Mouse (Mus musculus): ENCODE data around the gene Ldb2. TPM values are rescaled to one million over a fixed set of nuclear protein-coding genes. Genes with fewer than 3 reads are reported as not detected.

The Ldb2 gene
- total RNA-seq, 2 experiments from 2014 or later: not detected

DNA sequence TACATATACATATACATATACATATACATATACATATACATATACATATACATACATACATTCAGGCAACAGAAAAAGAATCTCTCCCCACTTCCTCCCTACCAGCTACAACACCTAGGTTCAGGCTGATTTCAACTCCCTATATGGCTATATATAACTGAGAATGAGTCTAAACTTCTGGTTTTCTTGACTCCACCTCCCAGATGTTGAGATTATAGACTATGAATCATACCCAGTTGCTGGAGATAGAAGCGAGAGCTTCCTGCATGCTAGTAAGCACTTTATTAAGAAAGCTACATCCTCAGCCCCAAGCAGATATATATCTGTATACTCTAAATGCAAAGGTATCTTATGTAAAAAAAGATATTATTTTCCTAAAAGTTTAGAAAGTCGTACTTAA, 74.0 kb downstream of the Ldb2 start:
- ATAC-seq (replicated peaks; ENCODE audit: poor library complexity): no peak; the same call in 1 of the 2 replicates

DNA sequence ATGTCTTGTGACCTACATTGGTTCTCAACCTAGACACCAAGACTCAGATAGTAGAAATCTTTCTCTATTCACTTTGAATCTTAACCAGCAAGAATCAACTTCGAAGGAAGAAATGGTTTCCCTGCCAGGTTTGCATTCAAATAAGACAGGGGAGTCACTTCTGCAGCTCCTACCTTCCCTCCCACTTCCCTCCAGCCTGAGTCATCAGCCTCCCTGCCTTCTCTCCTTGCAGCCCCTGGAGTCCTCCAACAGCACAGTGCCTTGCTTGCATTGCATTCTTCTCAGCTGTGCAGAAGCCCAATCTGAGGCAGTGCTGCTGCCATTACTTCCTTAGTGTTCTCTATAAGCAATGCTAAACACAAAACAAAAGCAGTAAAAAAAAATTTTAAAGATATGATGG, 79.6 kb downstream of the Ldb2 start:
- ATAC-seq (replicated peaks; ENCODE audit: poor library complexity): no peak

DNA sequence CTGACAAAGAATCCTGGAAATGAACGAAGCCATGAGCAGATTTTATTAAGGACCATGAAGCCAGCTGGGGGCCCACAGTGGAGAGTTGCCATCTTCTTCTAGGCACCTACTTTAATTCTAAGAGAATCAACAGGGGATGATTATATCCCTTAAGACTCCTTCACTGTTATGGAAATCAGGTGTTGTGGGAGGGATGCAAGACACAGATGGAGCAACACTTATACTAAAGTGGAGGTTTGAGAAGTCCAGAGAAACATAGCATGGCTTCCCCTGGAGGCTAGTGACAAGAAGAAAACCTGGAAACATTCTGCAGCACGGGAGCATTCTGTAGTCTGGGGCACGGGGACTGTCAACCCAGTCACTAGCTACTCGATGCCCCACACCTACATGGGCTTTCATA, 85.0 kb downstream of the Ldb2 start:
- no peak for ATAC-seq (replicated peaks; ENCODE audit: poor library complexity)

DNA sequence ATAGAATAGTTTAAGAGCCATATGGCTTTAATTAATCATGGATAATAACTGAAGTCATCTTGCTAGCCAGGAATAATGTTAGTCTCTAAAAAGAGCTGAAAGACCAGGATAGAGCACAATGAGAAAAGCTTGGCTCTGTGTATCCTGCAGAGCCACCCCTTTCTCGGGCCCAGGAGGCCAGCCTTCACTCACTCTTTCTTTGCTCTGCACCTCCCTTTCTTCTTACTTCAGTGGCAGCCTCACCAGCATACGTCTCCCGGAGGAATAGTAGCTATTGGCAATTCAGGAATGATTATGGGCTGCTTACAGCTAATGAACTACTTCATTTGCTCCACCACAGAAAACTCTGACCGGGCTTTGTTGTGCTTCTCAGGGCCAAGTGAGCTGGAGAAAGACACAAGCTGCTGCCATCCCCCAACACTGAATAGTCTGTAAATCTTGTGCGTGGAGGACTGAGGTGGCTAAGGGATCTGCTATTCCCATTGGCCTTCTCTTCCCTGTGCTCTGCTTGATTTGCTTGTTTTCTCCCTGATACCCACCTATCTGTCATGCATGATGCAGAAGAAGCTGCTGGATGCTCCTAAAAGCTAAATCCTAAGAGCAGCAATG, 86.2 kb downstream of the Ldb2 start:
- no peak for ATAC-seq (replicated peaks; ENCODE audit: poor library complexity)

DNA sequence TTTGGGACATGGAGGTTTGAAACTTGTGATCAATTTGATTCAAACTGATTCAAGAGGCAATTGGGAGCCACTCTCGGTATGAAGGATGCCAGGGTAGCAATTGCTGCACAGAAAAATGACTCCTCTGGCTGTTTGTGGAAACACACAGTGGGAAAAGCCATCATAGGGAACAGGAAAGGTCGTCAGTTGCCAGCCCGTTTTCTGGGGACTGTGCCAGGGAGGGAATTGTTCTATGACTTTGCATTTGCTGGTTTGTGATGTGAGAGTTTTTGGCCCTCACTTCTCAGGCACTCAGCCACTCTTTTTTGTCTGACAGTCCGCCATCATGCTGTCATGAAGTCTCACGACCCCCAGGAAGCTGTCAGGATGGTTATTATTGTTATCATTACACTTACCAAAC, 88.3 kb downstream of the Ldb2 start:
- no peak for ATAC-seq (replicated peaks; ENCODE audit: poor library complexity)

DNA sequence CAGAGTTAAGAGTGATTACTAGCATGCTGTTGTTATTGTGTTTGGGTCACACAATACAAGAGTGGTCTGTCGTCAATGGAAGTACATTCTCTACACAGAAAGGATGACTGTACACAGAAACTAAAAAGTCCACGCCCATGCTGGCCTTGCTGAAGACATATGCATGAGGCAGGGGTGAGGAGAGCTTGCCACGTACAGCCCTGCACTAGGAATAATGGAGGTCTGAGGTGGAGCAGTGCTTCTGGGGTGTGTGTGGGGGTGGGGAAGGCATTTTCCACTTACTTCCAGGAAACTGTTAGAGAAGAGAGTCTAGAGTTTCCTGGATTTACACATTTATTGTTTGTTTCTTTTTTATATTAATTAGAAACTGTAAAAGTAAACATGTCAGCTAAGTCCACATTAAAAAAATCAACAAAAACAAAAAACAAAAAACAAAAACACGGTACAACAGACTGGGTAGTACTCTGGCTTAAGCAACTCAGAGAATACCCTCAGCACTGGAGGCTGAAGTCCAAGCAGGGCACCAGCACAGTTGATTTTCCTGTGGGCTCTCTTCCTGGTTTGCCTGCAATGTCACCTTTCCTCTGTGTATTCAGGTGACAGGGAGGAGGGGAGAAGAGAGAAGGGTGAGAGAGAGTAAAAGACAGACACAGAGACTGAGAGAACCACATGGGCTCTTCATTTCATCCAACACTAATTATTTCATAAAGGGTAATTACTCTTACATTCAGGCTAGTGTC, 89.2 kb downstream of the Ldb2 start:
- no peak for ATAC-seq (replicated peaks; ENCODE audit: poor library complexity)

DNA sequence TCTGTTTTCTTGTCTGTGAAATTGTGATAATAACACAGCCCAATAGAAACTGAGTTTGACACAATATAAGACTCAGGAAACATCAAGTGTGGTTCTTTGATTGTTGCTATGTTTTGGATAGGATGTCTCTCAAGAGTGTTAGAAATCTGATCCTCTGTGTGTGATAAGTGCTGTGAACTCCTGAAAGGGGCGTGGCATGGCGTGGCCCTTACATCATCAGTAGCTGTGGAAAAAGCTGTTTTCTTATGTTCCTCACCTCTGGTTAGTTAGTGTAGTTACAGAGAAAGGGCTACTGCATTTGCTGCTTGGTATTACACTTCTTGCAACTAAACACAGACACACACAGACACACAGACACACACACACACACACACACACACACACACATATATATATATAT, 90.2 kb downstream of the Ldb2 start:
- ATAC-seq (replicated peaks; ENCODE audit: poor library complexity): no peak

DNA sequence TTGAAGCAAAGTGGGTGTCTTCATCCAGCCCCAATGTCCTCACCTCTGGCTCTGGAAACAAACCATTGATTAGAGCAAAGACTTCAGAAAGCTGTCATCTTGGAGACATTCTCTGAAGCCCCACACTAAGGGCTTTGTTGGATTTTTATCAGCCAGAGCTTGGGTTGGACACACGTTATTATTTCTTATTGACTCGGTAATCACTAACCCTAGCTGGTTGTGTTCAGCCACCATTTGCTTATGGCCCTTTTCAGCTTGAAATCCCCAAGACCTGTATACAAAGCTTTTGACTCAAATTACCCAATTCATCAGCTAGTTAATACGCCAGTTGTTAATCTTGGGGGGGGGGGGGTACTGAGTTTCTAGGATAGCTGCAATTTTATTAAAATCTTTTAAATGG, 91.5 kb downstream of the Ldb2 start:
- ATAC-seq (replicated peaks; ENCODE audit: poor library complexity): no peak

DNA sequence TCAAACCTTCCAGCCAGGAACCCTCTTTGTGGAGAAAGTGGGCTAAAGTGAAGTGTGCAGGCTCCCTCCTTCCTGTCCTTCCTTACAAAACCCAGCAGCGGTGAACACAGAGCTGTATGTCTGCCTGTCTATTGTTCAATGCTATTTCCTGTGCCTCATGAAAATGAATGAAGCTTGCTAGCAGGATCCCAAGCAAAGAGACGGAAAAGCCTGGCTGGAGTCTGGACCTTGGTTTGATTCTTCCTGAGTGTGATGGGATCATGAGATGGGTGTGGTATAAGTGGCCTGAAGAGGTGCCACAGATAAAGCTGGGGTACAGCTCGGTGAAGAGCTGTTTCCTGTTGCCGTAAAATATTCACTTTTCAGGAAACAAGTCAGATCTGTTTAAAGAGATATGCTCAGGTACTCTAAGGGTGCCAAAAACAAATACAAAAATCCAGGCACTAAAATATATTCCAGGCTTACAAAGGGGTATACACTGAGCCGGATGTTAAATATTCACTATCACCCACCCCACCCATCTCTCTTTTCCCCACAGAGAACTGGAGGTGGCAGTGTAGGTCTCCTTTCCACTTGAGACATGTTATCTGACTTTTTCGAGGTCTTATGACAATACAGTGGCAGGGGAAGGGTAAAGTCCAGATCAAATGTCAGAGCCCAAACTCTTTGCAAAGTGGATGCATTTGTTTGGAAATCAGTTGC, 92.3 kb downstream of the Ldb2 start:
- peak; percentile 52 for ATAC-seq (replicated peaks; ENCODE audit: poor library complexity)

DNA sequence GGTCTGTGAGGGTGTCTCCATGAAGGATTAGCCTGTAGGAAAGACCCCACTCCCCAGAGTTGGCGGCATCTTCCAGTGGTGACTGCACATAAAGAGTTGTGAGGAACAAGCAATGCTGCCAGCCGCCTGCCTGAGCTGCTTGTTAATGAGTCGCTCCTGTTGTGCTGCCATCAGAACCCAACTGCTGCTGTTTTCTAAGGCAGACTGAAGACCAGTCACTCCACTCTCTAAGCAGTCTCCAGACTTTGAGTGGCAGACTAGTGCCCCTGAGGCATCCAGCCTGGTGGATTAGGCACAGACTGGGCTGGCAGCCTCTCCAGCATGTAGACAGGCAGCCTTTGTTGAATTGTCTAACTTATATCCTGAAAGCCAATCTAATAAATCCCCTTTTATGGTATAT, 101.5 kb downstream of the Ldb2 start:
- ATAC-seq (replicated peaks; ENCODE audit: poor library complexity): no peak

DNA sequence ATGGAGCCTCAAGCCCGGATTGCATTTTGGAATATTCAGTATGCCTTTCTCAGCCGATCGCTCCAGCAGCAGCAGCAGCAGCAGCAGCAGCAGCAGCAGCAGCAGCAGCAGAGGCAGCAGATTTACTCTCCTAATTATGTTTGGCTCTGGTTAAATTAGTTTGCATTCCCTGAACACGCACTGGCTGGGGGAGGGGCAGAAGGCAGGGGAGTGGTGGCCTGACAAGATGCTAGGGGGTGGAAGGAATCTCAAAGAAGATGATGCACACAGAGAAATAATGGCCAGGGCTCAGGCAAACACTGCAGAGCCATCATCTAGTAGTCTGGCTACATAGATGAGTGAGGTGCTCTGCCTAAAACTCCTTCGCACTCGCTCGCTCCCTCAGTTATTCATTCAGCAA, 102.9 kb downstream of the Ldb2 start:
- ATAC-seq (replicated peaks; ENCODE audit: poor library complexity): no peak

DNA sequence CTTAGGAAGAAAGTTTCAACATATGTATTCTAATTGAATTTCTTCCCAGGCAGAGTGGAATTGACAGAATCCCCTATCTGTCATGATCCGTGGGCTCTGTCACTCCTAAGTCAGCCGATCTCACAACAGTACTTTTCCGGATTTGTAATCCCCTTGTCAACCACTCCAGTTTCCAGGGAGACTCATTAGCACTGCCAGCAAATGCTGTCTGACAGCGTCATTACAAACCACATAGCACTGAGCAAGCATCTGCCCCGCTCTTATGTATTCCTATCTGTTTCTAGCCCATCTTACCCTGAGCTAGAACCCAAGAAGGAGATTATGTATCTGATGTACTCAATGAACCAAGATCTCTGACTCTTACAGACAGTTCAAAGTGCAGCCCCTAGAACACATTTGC, 105.8 kb downstream of the Ldb2 start:
- no peak for ATAC-seq (replicated peaks; ENCODE audit: poor library complexity)

DNA sequence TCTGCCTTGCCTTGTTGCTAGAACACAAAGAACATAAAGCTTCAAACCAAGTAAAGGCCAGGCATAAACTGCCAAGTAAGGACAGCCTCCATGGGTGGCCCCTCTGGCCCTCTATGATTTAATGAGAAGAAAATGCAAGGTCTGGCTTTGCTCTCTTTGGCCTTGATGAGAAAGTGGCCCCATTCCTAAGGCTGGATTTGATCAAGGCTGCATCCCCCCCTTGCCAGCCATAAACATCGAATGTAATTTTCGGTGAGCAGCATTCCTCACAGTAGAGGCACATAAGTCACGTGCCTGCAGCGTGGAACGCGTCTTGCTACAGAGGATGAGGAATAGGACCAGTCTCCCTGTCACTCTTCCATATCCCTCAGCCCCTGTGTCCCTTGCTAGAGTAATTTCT, 113.1 kb downstream of the Ldb2 start:
- ATAC-seq (replicated peaks; ENCODE audit: poor library complexity): no peak

DNA sequence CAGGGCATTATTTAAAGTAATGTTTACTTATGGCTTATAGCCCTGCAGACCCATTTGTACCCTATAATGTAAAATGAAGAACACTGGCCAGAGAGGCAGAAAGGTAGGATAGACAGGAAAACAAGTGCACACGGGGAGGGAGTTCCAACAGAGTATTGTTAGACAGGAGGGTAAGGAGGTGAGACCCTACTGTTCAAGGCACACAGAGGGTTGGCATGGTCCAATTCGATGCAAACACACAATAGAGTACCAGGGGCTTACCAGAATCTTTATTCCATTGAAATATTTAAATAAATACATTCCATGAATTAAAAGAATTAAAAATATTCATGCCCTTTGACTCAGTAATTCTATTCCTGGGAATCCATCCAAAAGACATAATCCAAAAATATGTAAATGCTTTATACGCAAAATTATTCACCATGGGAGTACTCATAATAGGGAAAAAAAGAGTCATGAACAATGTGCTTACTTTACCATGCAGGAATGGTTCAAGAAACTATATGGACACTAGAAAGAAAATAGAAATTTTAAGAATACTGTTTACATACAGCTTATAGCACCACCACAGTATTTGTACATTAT, 118.3 kb downstream of the Ldb2 start:
- no peak for ATAC-seq (replicated peaks; ENCODE audit: poor library complexity)

DNA sequence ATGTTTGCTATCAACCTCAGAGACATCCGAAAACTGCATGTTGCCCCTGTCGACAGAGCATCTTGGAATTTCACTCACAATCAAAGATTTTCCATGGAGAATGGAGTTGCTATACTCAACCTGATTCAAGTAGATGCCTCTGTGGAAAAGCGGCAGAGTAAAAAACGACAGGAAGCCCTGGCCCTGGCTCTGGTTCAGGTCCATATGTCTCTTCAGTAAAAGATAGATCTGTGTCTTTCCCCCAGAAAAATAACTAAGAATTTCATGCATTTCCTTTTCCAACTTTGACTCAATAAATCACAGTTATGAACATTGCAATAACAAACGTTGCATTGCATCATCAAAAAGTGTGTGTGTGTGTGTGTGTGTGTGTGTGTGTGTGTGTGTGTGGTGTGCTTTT, 121.7 kb downstream of the Ldb2 start:
- no peak for ATAC-seq (replicated peaks; ENCODE audit: poor library complexity)

DNA sequence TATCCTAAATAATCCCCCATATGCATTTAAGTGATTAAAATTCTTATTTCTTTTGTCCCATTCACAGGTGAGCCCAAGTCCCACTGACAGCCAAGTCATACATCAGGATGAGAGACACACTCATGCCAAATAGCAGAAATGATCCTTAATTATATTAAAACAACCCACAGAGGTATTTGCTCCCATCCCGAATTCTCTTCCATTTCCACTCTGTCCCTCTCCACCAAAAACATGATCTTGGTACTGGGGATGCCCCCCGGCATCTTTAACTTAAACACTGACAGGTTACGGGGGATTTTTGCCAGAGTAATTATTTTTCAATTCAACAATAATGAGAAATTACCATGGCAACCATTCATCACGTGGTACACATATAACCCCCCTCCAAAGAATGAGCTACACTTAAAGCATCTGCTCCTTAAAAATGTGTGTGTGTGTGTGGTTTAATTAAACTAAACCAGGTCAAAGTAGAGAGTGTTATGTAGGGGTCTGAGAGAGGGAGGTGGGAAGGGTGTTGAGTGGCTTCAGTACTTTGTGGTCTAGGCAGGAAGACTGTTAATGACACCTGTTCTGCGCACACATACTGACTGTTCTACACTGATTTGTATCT, 123.2 kb downstream of the Ldb2 start:
- no peak for ATAC-seq (replicated peaks; ENCODE audit: poor library complexity)

DNA sequence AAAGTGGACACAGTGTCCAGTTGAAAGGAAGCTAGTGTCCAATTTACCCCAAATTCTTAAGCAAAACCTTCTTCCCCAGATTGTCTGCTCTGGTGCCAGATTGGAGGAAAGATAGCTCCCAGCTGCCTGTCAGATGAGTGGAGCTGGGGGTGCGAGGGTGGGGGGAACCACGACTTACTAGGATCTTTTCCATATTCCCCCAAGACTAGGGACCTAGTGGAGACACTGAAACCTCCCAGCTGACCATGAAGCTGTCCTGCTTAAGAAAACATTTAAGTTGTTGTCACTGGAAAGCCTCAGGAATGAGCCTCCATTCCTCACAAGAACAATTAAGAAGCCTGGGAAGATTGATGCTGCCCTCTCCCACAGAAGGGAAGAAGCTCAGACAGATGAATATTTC, 129.1 kb downstream of the Ldb2 start:
- ATAC-seq (replicated peaks; ENCODE audit: poor library complexity): no peak

DNA sequence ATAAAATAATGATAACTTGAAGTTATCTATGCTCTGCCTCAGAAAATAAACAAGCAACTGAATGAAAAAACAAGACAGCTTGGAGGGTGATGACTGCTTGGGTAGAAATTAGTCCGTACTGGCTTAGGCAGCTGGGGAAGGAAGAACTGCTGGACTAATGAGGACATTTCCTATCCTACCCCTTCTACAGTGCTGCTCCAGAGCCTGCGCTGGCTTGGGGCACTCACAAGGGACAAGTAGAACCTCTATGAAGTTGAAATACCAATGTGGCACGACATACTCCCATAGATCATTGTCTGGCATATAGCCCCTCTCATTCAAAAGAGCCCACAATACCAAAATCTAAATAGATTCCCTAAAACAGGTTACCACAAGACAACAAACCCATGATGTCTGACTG, 131.6 kb downstream of the Ldb2 start:
- no peak for ATAC-seq (replicated peaks; ENCODE audit: poor library complexity)

DNA sequence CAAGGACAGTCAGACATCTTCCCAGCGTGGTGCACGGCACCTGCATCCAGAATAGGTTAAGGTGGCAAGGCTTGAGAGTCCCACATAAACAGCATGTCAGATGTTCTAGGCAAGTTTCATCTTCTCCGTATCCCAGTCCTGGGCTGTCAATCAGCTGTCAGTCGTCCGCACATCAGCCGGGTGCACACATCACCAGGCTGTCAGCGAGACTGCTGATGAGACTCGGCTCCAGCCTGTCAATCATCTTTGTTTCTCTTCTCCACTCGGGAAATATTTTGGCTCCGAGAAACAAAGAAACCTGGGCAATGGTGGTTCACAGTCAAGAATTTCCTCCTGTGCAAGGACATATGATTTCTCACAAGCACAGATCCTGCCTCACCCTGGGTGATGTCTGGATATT, 132.1 kb downstream of the Ldb2 start:
- ATAC-seq (replicated peaks; ENCODE audit: poor library complexity): no peak

DNA sequence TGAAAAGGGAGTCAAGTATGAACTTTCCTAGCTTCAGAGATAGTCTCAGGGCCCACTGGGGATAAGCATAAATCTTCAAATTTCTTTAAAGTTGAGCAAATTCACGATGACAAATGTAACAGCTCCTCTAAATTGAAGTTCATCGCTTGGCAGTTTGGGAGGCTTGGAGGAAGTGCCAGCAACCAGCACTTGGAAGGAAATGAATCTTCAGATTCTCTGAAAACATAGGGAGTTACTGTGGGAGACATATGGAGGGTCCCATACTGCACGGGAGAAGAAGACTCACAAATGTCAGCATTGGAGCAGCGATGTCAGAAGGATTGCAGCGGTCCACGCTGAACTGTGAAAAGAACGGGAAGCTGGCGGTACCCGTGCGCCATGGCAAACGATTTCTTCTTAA, 139.8 kb downstream of the Ldb2 start:
- no peak for ATAC-seq (replicated peaks; ENCODE audit: poor library complexity)

DNA sequence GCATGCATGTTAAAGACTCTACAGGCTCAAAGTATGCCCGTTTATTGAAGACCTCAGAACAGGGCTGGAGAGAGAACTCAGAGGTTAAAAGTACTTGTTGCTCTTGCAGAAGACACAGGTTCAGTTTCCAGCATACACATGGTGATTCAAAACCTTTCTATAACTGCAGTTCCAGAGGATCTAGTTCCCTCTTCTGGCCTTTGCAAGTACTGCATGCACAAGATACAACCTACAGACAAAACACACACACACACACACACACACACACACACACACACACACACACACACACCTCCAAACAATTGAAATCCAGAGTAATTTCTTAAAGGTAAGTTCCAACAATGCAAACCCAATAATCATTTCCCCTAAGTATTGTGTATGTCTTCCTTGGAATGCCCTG, 142.8 kb downstream of the Ldb2 start:
- ATAC-seq (replicated peaks; ENCODE audit: poor library complexity): peak; percentile 54

DNA sequence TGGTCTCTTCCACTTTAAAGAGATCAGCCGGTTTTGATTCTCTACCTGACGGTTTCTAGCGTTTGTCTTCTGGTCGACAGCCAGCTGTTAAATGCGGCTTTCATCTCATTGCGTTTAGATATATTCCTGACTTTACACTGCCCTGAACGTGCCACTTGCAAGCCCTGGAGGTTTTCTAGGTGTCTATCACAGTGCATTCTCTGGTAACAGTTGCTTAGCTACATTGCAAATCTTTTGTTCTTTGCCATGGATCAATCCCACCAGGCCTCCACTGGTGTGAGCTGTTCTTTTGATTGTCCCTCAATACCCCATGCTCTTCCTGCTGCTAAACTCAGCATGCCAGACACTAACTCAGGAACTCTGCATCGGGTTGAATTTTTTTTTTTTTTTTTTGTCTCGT, 145.1 kb downstream of the Ldb2 start:
- ATAC-seq (replicated peaks; ENCODE audit: poor library complexity): no peak
